In the genomic region with DNA sequence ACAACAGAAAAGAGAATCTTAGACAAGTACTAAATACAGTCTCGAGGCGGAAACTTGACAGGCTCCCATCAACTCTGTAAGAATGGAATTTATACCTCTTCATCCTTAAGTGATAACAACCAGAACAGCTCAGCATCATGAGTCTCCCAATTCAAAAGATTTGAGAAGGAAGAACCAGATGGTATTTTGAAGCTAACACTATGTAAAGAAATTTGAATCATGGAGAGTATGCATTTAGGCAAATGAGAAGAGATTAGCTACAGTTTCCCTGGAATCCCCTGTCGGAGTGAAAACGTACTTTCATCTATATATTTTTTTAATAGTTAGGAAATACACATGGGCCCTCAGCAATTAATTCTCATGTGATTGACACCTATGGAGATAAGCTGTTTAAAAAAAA, we compare ENCODE assay signal across 22 mouse cellular contexts.
DNase-seq lines count a peak whose midpoint lies in the region; ATAC-seq and TF ChIP-seq lines count a peak whose summit lies in the region.
"Had no signal": no experiment of that assay in that cellular context is flagged by ENCODE, and none has a peak within 500 bp of the region (broad histone marks: within the 10 kb centered on the region; RNA-seq: fewer than 3 reads in every experiment).

No protein-coding gene starts in this region.

- no peak for ATAC-seq in forebrain, postnatal 0 days
- no peak for ATAC-seq in lung, embryonic 14.5 days (ENCODE audit: insufficient read depth)
- ATAC-seq in lung, postnatal 0 days, result 0 out of 2 replicates have a peak, but pooled peaks have one; percentile 9
- ATAC-seq: activated CD4-positive, CD25-positive, alpha-beta regulatory T cell, adult 4 months; CD4-positive, CD25-positive, alpha-beta regulatory T cell, adult 4 months; forebrain, embryonic 14.5 days; forebrain, embryonic 16.5 days; Patski had no signal

- no peaks in the 10 kb centered on the region for H3K27me3 ChIP-seq in forebrain, postnatal 0 days (ENCODE audit: insufficient read depth, low read length)
- no peaks in the 10 kb centered on the region for H3K27me3 ChIP-seq in forebrain, embryonic 10.5 days (ENCODE audit: poor library complexity, severe bottlenecking)
- no peaks in the 10 kb centered on the region for H3K27me3 ChIP-seq in lung, embryonic 14.5 days (ENCODE audit: insufficient read depth, low read length)
- H3K27me3 ChIP-seq in lung, postnatal 0 days (replicated peaks; ENCODE audit: insufficient read depth, low read length), result no peaks in the 10 kb centered on the region
- H3K27me3 ChIP-seq: CH12.LX; embryonic facial prominence, embryonic 12.5 days; forebrain, embryonic 12.5 days; Patski had no signal

- H3K4me2 ChIP-seq in forebrain, postnatal 0 days (ENCODE audit: low read depth), result no peak overlapping the region
- no peak overlapping the region for H3K4me2 ChIP-seq in lung, embryonic 14.5 days
- no peak overlapping the region for H3K4me2 ChIP-seq in lung, postnatal 0 days (replicated peaks; ENCODE audit: low read depth, low read length)
- H3K4me2 ChIP-seq: embryonic facial prominence, embryonic 12.5 days; forebrain, embryonic 12.5 days had no signal

- no peaks in the 10 kb centered on the region for H3K36me3 ChIP-seq in forebrain, postnatal 0 days (ENCODE audit: insufficient read depth)
- H3K36me3 ChIP-seq in forebrain, embryonic 10.5 days (replicated peaks), result no peaks in the 10 kb centered on the region
- no peaks in the 10 kb centered on the region for H3K36me3 ChIP-seq in lung, embryonic 14.5 days (ENCODE audit: insufficient read depth)
- H3K36me3 ChIP-seq in lung, postnatal 0 days (ENCODE audit: insufficient read depth, low read length), result no peaks in the 10 kb centered on the region
- H3K36me3 ChIP-seq: embryonic facial prominence, embryonic 10.5 days; embryonic facial prominence, embryonic 12.5 days; forebrain, embryonic 12.5 days; G1E had no signal

- 67% methylated on average over 4 of the region's 4 CpGs for WGBS in forebrain, postnatal 0 days
- 89% methylated on average over 4 of the region's 4 CpGs for WGBS in forebrain, embryonic 10.5 days
- WGBS in lung, embryonic 14.5 days, result 46% methylated on average over 4 of the region's 4 CpGs
- WGBS in lung, adult 2 months, result 70% methylated on average over 4 of the region's 4 CpGs
- 52% methylated on average over 4 of the region's 4 CpGs for WGBS in lung, postnatal 0 days

- H3K9ac ChIP-seq in forebrain, postnatal 0 days, result no peak overlapping the region
- no peak overlapping the region for H3K9ac ChIP-seq in lung, embryonic 14.5 days
- H3K9ac ChIP-seq in lung, postnatal 0 days (replicated peaks; ENCODE audit: low read depth), result no peak overlapping the region
- H3K9ac ChIP-seq: embryonic facial prominence, embryonic 12.5 days; forebrain, embryonic 12.5 days had no signal

- H3K9me3 ChIP-seq in forebrain, postnatal 0 days (ENCODE audit: low read length), result no peaks in the 10 kb centered on the region
- no peaks in the 10 kb centered on the region for H3K9me3 ChIP-seq in forebrain, embryonic 10.5 days
- H3K9me3 ChIP-seq in lung, embryonic 14.5 days (ENCODE audit: low read depth, low read length), result no peaks in the 10 kb centered on the region
- no peaks in the 10 kb centered on the region for H3K9me3 ChIP-seq in lung, postnatal 0 days (ENCODE audit: low read length)
- H3K9me3 ChIP-seq: embryonic facial prominence, embryonic 10.5 days; embryonic facial prominence, embryonic 12.5 days; forebrain, embryonic 12.5 days; G1E had no signal

- no peak for TF ChIP-seq POLR2A in lung, adult 2 months (IDR thresholded peaks at IDR 0.05; ENCODE audit: borderline replicate concordance, extremely low read depth, low read depth, low read length)

- peak; percentile 13 for DNase-seq in forebrain, postnatal 0 days
- DNase-seq in forebrain, embryonic 10.5 days (ENCODE audit: extremely low spot score, low spot score), result no peak
- DNase-seq in lung, embryonic 14.5 days, result peak; percentile 12
- no peak for DNase-seq in lung, adult 2 months
- DNase-seq in lung, postnatal 0 days (ENCODE audit: low spot score), result peak; percentile 8
- no peak for DNase-seq in lung, postnatal 25 days (ENCODE audit: low spot score)
- DNase-seq: adrenal gland, adult 8-10 months; adrenal gland, postnatal 14 days; adrenal gland, postnatal 36 days; B cell, adult 2 months; cerebellum, adult 11-12 months; cerebellum, postnatal 10 days had no signal

- H3K4me3 ChIP-seq in forebrain, postnatal 0 days (ENCODE audit: low read depth, low read length), result no peak overlapping the region
- no peak overlapping the region for H3K4me3 ChIP-seq in forebrain, embryonic 10.5 days
- H3K4me3 ChIP-seq in lung, embryonic 14.5 days (ENCODE audit: low read depth, low read length), result no peak overlapping the region
- no peak overlapping the region for H3K4me3 ChIP-seq in lung, adult 2 months (replicated peaks; ENCODE audit: extremely low read depth, low read depth, low read length)
- H3K4me3 ChIP-seq in lung, postnatal 0 days (ENCODE audit: low read depth, low read length), result no peak overlapping the region
- H3K4me3 ChIP-seq: embryonic facial prominence, embryonic 10.5 days; embryonic facial prominence, embryonic 12.5 days; forebrain, embryonic 12.5 days had no signal

- no peak overlapping the region for H3K27ac ChIP-seq in forebrain, postnatal 0 days (ENCODE audit: low read depth, low read length)
- no peak overlapping the region for H3K27ac ChIP-seq in forebrain, embryonic 10.5 days
- H3K27ac ChIP-seq in lung, embryonic 14.5 days (ENCODE audit: low read depth), result no peak overlapping the region
- H3K27ac ChIP-seq in lung, postnatal 0 days (ENCODE audit: low read length), result no peak overlapping the region
- H3K27ac ChIP-seq: embryonic facial prominence, embryonic 10.5 days; embryonic facial prominence, embryonic 12.5 days; forebrain, embryonic 12.5 days had no signal

- TF ChIP-seq CTCF in forebrain, postnatal 0 days (IDR thresholded peaks at IDR 0.05; ENCODE audit: low read depth), result no peak
- no peak for TF ChIP-seq CTCF in lung, embryonic 14.5 days (IDR thresholded peaks at IDR 0.05; ENCODE audit: low read depth)
- TF ChIP-seq CTCF in lung, adult 2 months (IDR thresholded peaks at IDR 0.05; ENCODE audit: insufficient read depth, low read length), result no peak
- no peak for TF ChIP-seq CTCF in lung, postnatal 0 days (IDR thresholded peaks at IDR 0.05)

- no peak for TF ChIP-seq EP300 in lung, postnatal 0 days (IDR thresholded peaks at IDR 0.05)

- no peaks in the 10 kb centered on the region for H3K4me1 ChIP-seq in forebrain, postnatal 0 days (ENCODE audit: insufficient read depth)
- no peaks in the 10 kb centered on the region for H3K4me1 ChIP-seq in forebrain, embryonic 10.5 days
- H3K4me1 ChIP-seq in lung, embryonic 14.5 days (ENCODE audit: insufficient read depth), result peaks cover 6% of the 10 kb centered on the region; the same call in 1 of the 2 replicates
- H3K4me1 ChIP-seq in lung, adult 2 months (ENCODE audit: control insufficient read depth, insufficient read depth, low read length), result peaks cover 2% of the 10 kb centered on the region
- no peaks in the 10 kb centered on the region for H3K4me1 ChIP-seq in lung, postnatal 0 days (ENCODE audit: insufficient read depth, low read depth, low read length)
- H3K4me1 ChIP-seq: embryonic facial prominence, embryonic 12.5 days; forebrain, embryonic 12.5 days had no signal

Comparison
In these comparisons a context has a peak if more than half of its experiments do, and no peak if none do; other contexts are left out.
1. DNase-seq: peak in forebrain, postnatal 0 days (single experiment), lung, embryonic 14.5 days (single experiment) and lung, postnatal 0 days (single experiment); none in forebrain, embryonic 10.5 days (single experiment), lung, adult 2 months (single experiment) and lung, postnatal 25 days (single experiment).